Comparison of ENCODE assay signal across 10 mouse cellular contexts in genomic region chr4:45966716-45967115, GRCm38 (mm10). TPM values are rescaled to one million over a fixed set of nuclear protein-coding genes. Genes with fewer than 3 reads are reported as not detected.
DNase-seq lines count a peak whose midpoint lies in the region; ATAC-seq and TF ChIP-seq lines count a peak whose summit lies in the region.
"Had no signal": no experiment of that assay in that cellular context is flagged by ENCODE, and none has a peak within 500 bp of the region (broad histone marks: within the 10 kb centered on the region; RNA-seq: fewer than 3 reads in every experiment).

No protein-coding gene starts in this region.

- TF ChIP-seq CTCF in gastrocnemius, adult 2 months (IDR thresholded peaks at IDR 0.05): no peak

- no peak for DNase-seq in gastrocnemius, adult 2 months
- DNase-seq in gastrocnemius, adult 8-10 months (ENCODE audit: low spot score in 2 of 2): no peak
- peak; percentile 18 for DNase-seq in neural tube, embryonic 10.5 days (ENCODE audit: extremely low spot score, low spot score)
- peak; percentile 80 for DNase-seq in yolk sac, embryonic 10.5 days (ENCODE audit: low spot score)
- no peak for DNase-seq in right cerebral cortex, adult 2 months (ENCODE audit: low spot score in 2 of 2)
- DNase-seq in adrenal gland, adult 2 months: no peak

- H3K4me1 ChIP-seq in neural tube, embryonic 15.5 days: peaks cover 10% of the 10 kb centered on the region
- H3K4me1 ChIP-seq in liver, embryonic 12.5 days: peaks cover 12% of the 10 kb centered on the region; the same call in 1 of the 2 replicates

- intact Hi-C loops in gastrocnemius, adult 2 months (cut with DNase I): no loop called here

- no peak overlapping the region for H3K4me2 ChIP-seq in neural tube, embryonic 15.5 days
- H3K4me2 ChIP-seq in liver, embryonic 12.5 days: no peak overlapping the region; the same call in 1 of the 2 replicates

- 38% methylated on average over 6 of the region's 6 CpGs for WGBS in neural tube, embryonic 15.5 days
- 29% methylated on average over 6 of the region's 6 CpGs for WGBS in liver, embryonic 12.5 days (ENCODE audit: insufficient replicate concordance)

- H3K27me3 ChIP-seq in neural tube, embryonic 15.5 days (replicated peaks): no peaks in the 10 kb centered on the region
- H3K27me3 ChIP-seq in liver, embryonic 12.5 days (replicated peaks): peaks cover 11% of the 10 kb centered on the region

- no peaks in the 10 kb centered on the region for H3K36me3 ChIP-seq in neural tube, embryonic 15.5 days
- H3K36me3 ChIP-seq in liver, embryonic 12.5 days: no peaks in the 10 kb centered on the region

- H3K27ac ChIP-seq in gastrocnemius, adult 2 months: peak overlapping the region; percentile 25
- no peak overlapping the region for H3K27ac ChIP-seq in neural tube, embryonic 15.5 days (replicated peaks)
- H3K27ac ChIP-seq in liver, embryonic 12.5 days: peak overlapping the region; percentile 58
- H3K27ac ChIP-seq: layer of hippocampus, adult 2 months; macrophage had no signal

- H3K9me3 ChIP-seq in neural tube, embryonic 15.5 days (replicated peaks): no peaks in the 10 kb centered on the region
- H3K9me3 ChIP-seq in liver, embryonic 12.5 days (replicated peaks): no peaks in the 10 kb centered on the region

- H3K9ac ChIP-seq in neural tube, embryonic 15.5 days (replicated peaks): no peak overlapping the region
- no peak overlapping the region for H3K9ac ChIP-seq in liver, embryonic 12.5 days

- no peak overlapping the region for H3K4me3 ChIP-seq in gastrocnemius, adult 2 months
- no peak overlapping the region for H3K4me3 ChIP-seq in neural tube, embryonic 15.5 days (replicated peaks)
- no peak overlapping the region for H3K4me3 ChIP-seq in liver, embryonic 12.5 days
- H3K4me3 ChIP-seq: layer of hippocampus, adult 2 months had no signal

- ATAC-seq in neural tube, embryonic 15.5 days (ENCODE audit: low FRiP score): no peak
- 0 out of 2 replicates have a peak, but pooled peaks have one; percentile 43 for ATAC-seq in liver, embryonic 12.5 days

RNA-seq across cellular contexts. Expression of gene Tdrd7, which starts 1.6 kb away (rescaled TPM):
- 1 to 10 TPM; 8.8 to 9.3 TPM for total RNA-seq in gastrocnemius, adult 2 months (2021)
- total RNA-seq in gastrocnemius, adult 8-10 months (2022): 10 to 100 TPM in 2 of 4 experiments, 1 to 10 TPM in 2; 8.7 to 12.7 (median 9.5) TPM
- polyA plus RNA-seq in neural tube, embryonic 15.5 days (2015; fragmentation: Nextera tagmentation; extraction: Ambion mirVana): 25.0 and 26.0 TPM in 2 replicates
- polyA plus RNA-seq in liver, embryonic 12.5 days (2016; fragmentation: Nextera tagmentation; extraction: Ambion mirVana): 6.5 and 9.8 TPM in 2 replicates
- total RNA-seq in adrenal gland, adult 2 months (2021): 10 to 100 TPM; 22.5 to 30.1 TPM
- polyA plus RNA-seq in adrenal gland, adult 2 months (2012; rRNA removed): 5.4 and 5.6 TPM in 2 replicates

Comparison
In these comparisons a context has a peak if more than half of its experiments do, and no peak if none do; other contexts are left out.
1. DNase-seq: peak in neural tube, embryonic 10.5 days (single experiment) and yolk sac, embryonic 10.5 days (single experiment); none in gastrocnemius, adult 2 months (single experiment), gastrocnemius, adult 8-10 months (0 of 2), right cerebral cortex, adult 2 months (0 of 2) and adrenal gland, adult 2 months (single experiment).